Mouse (Mus musculus): ENCODE measurements around the gene Epha2.

DNA sequence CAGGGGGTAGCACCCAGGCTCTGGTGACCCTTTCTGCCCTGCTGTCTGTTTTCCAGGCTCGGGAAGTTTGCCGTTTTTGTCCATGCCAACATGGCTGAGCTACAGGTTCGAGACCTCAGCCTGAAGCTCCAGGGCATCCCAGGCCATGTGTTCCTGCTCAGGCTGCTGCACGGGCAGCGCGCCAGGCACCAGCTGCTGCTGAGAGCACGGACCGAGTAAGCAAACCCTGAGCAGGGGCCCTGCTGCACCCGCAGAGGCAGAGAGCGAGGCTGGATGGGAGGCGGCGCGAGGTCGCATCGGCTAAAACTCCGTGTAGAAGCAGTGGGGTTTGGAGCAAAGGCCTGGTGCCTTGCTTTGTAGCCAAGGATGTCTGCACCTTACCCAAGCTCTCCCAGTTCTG, 46.8 kb upstream of the Epha2 start:
- TF ChIP-seq POLR2A (IDR thresholded peaks at IDR 0.05; ENCODE audit: extremely low read depth, insufficient read depth, low read length) (no peak), CTCF (IDR thresholded peaks at IDR 0.05; ENCODE audit: low read depth, low read length) (no peak)
